Mouse (Mus musculus) cerebellum, adult 2 months (tissue): Measurements from ENCODE around the gene Tmem106c.

Source experiments
- CTCF ChIP-seq: fragments of 200-500 bp; IDR thresholded peaks from 2 replicates; pipeline ENCODE4 v1.5.1; 2011; ENCODE audit warnings: low read depth, mild to moderate bottlenecking, control low read depth, low read length, moderate library complexity, borderline replicate concordance; ENCODE audit not compliant: insufficient read depth
- POLR2A ChIP-seq: fragments of 200-500 bp; IDR thresholded peaks from 2 replicates; pipeline ENCODE4 v1.6.1; 2011; ENCODE audit warnings: low read length, control low read depth, borderline replicate concordance; ENCODE audit not compliant: insufficient read depth

DNA sequence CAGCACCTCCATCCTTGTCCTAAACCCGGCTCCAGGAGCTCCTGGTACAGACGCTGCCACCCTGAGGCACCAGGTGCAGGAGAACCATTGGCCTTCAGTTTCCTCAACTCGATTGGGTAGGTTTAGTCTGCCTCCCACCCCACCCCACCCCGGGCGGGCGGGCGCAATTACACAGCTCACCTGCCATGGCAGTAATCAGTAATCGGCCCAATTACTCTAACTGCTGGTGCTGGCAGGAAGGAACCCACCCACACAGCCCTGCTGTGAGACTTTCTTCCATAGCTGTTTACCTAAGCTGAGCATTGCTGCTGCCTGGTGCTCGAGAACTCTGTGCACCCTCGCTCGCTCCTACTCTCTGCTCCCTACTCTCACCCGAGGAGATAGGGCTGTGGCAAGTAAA lies 31.6 kb upstream of the Tmem106c start:
- TF ChIP-seq POLR2A = no peak
- TF ChIP-seq CTCF = no peak
